Mouse (Mus musculus): ENCODE measurements around the gene Ptprk. TPM values are rescaled to one million over a fixed set of nuclear protein-coding genes. Genes with fewer than 3 reads are reported as not detected.

The Ptprk gene
- polyA plus RNA-seq, 1 experiment from 2014 or later = 22.3 TPM

Small RNA genes within 50 kb of the gene (microRNA-seq; reads per million reads assigned to microRNA genes)
- not detected for gene Gm22370

Measured in midbrain, embryonic 12.5 days (tissue).